Mouse (Mus musculus) forebrain, embryonic 12.5 days (tissue): ENCODE measurements around the gene Frrs1. TPM values are rescaled to one million over a fixed set of nuclear protein-coding genes. Genes with fewer than 3 reads are reported as not detected.

ENCODE experiments used
- ATAC-seq: fragments of 200-750 bp; cut with Nextera tagmentation; 2 replicates; pipeline ENCODE4 v1.8.0; 2017; ENCODE audit warnings: moderate TSS enrichment; ENCODE audit not compliant: low FRiP score
- H3K27ac ChIP-seq: fragments of 300-500 bp; sonication (generic); 2 replicates; pipeline ENCODE4 v1.5.1; 2016; ENCODE audit warnings: mild to moderate bottlenecking
- H3K27me3 ChIP-seq: fragments of 300-500 bp; sonication (generic); 2 replicates; pipeline ENCODE4 v1.6.1; 2016; ENCODE audit warnings: mild to moderate bottlenecking
- H3K36me3 ChIP-seq: fragments of 300-500 bp; sonication (generic); replicated peaks from 2 replicates; pipeline ENCODE4 v1.6.1; 2016; ENCODE audit warnings: mild to moderate bottlenecking
- H3K4me1 ChIP-seq: fragments of 300-500 bp; sonication (generic); 2 replicates; pipeline ENCODE4 v1.6.1; 2016
- H3K4me2 ChIP-seq: fragments of 300-500 bp; sonication (generic); 2 replicates; pipeline ENCODE4 v1.6.1; 2016; ENCODE audit warnings: mild to moderate bottlenecking, moderate library complexity
- H3K4me3 ChIP-seq: fragments of 300-500 bp; sonication (generic); replicated peaks from 2 replicates; pipeline ENCODE4 v1.5.1; 2016; ENCODE audit warnings: mild to moderate bottlenecking
- H3K9ac ChIP-seq: fragments of 300-500 bp; sonication (generic); 2 replicates; pipeline ENCODE4 v1.6.1; 2016; ENCODE audit warnings: mild to moderate bottlenecking
- H3K9me3 ChIP-seq: fragments of 300-500 bp; sonication (generic); 2 replicates; pipeline ENCODE4 v1.6.1; 2016
- WGBS: fragments of 180-500 bp; shearing (Covaris S2); methylation state at CpG from one replicate; pipeline ENCODE4 v1.1.7; 2016; 5-methylcytosine and 5-hydroxymethylcytosine counted together
- polyA plus RNA-seq: library from polyadenylated mRNA; unstranded; fragments of >200 nt; fragmentation: Nextera tagmentation; extraction: Ambion mirVana; gene quantifications from 2 replicates; pipeline ENCODE4 v1.2.1, GENCODE M21; 2016

Gene Frrs1
- polyA plus RNA-seq, 1 experiment from 2014 or later = 6.5 TPM

GRCm38 (mm10) chr3:116857611-116858010 lies 1.7 kb upstream of the Frrs1 start:
- no peak overlapping the region for H3K4me3 ChIP-seq
- no peak for ATAC-seq
- H3K36me3 ChIP-seq = no peaks in the 10 kb centered on the region
- 85% methylated on average over 6 of the region's 6 CpGs for WGBS
- H3K9ac ChIP-seq = no peak overlapping the region
- no peaks in the 10 kb centered on the region for H3K4me1 ChIP-seq
- H3K27me3 ChIP-seq = no peaks in the 10 kb centered on the region
- no peak overlapping the region for H3K4me2 ChIP-seq
- no peak overlapping the region for H3K27ac ChIP-seq
- H3K9me3 ChIP-seq = no peaks in the 10 kb centered on the region

- no peak overlapping the region for H3K4me2 ChIP-seq
- H3K4me1 ChIP-seq = no peaks in the 10 kb centered on the region
- 86% methylated on average over 5 of the region's 5 CpGs for WGBS
- no peak overlapping the region for H3K9ac ChIP-seq
- H3K27me3 ChIP-seq = no peaks in the 10 kb centered on the region
- H3K4me3 ChIP-seq = no peak overlapping the region
- no peak for ATAC-seq
- H3K9me3 ChIP-seq = no peaks in the 10 kb centered on the region
- H3K27ac ChIP-seq = no peak overlapping the region
- H3K36me3 ChIP-seq = no peaks in the 10 kb centered on the region
Measured at GRCm38 (mm10) chr3:116859752-116860151, 488 bp downstream of the Frrs1 start.

- H3K4me2 ChIP-seq = peak overlapping the region; percentile 84
- H3K27ac ChIP-seq = no peak overlapping the region
- ATAC-seq = no peak
- H3K9ac ChIP-seq = no peak overlapping the region
- H3K27me3 ChIP-seq = no peaks in the 10 kb centered on the region
- no peaks in the 10 kb centered on the region for H3K4me1 ChIP-seq
- H3K36me3 ChIP-seq = no peaks in the 10 kb centered on the region
- 75% methylated on average over 19 of the region's 19 CpGs for WGBS
- H3K9me3 ChIP-seq = no peaks in the 10 kb centered on the region
- H3K4me3 ChIP-seq = peak overlapping the region; percentile 55
Measured at GRCm38 (mm10) chr3:116860333-116861222, 1.3 kb downstream of the Frrs1 start.

GRCm38 (mm10) chr3:116861223-116861539 lies 1.9 kb downstream of the Frrs1 start:
- H3K9ac ChIP-seq = peak overlapping the region; percentile 62
- 11% methylated on average over 4 of the region's 4 CpGs for whole genome bisulfite sequencing
- peak overlapping the region; percentile 55 for H3K4me3 ChIP-seq
- peak overlapping the region; percentile 84 for H3K4me2 ChIP-seq
- H3K27ac ChIP-seq = no peak overlapping the region
- H3K27me3 ChIP-seq = no peaks in the 10 kb centered on the region
- H3K36me3 ChIP-seq = no peaks in the 10 kb centered on the region
- ATAC-seq = peak; percentile 33; the same call in 1 of the 2 replicates
- no peaks in the 10 kb centered on the region for H3K9me3 ChIP-seq
- H3K4me1 ChIP-seq = no peaks in the 10 kb centered on the region

GRCm38 (mm10) chr3:116861540-116862067 lies 2.3 kb downstream of the Frrs1 start:
- ATAC-seq = peak; percentile 80; the same call in 1 of the 2 replicates
- H3K4me2 ChIP-seq = peak overlapping the region; percentile 84
- H3K4me1 ChIP-seq = no peaks in the 10 kb centered on the region
- 3% methylated on average over 25 of the region's 25 CpGs for WGBS
- H3K9ac ChIP-seq = peak overlapping the region; percentile 62
- no peaks in the 10 kb centered on the region for H3K9me3 ChIP-seq
- H3K27ac ChIP-seq = no peak overlapping the region
- H3K36me3 ChIP-seq = no peaks in the 10 kb centered on the region
- H3K4me3 ChIP-seq = peak overlapping the region; percentile 55
- no peaks in the 10 kb centered on the region for H3K27me3 ChIP-seq

GRCm38 (mm10) chr3:116862621-116863020 lies 3.4 kb downstream of the Frrs1 start:
- WGBS = 73% methylated on average over 1 of the region's 1 CpGs
- Histone ChIP-seq H3K36me3 (no peaks in the 10 kb centered on the region), H3K4me2 (no peak overlapping the region), H3K27ac (no peak overlapping the region), H3K9ac (no peak overlapping the region), H3K4me3 (no peak overlapping the region), H3K4me1 (no peaks in the 10 kb centered on the region), H3K9me3 (no peaks in the 10 kb centered on the region), H3K27me3 (no peaks in the 10 kb centered on the region)
- ATAC-seq = no peak

- WGBS = 89% methylated on average over 5 of the region's 5 CpGs
- no peak for ATAC-seq
Measured at GRCm38 (mm10) chr3:116864421-116864820, 5.2 kb downstream of the Frrs1 start.

GRCm38 (mm10) chr3:116865199-116865636 lies 6.0 kb downstream of the Frrs1 start:
- no peak overlapping the region for H3K9ac ChIP-seq
- no peak overlapping the region for H3K27ac ChIP-seq
- H3K27me3 ChIP-seq = no peaks in the 10 kb centered on the region
- H3K4me1 ChIP-seq = no peaks in the 10 kb centered on the region
- no peak for ATAC-seq
- WGBS = 100% methylated on average over 1 of the region's 1 CpGs
- H3K36me3 ChIP-seq = no peaks in the 10 kb centered on the region
- no peak overlapping the region for H3K4me2 ChIP-seq
- no peaks in the 10 kb centered on the region for H3K9me3 ChIP-seq
- no peak overlapping the region for H3K4me3 ChIP-seq

More at GRCm38 (mm10) chr3:116864421-116864820, 5.2 kb downstream of the Frrs1 start:
- H3K9ac ChIP-seq = no peak overlapping the region
- no peaks in the 10 kb centered on the region for H3K27me3 ChIP-seq
- H3K9me3 ChIP-seq = no peaks in the 10 kb centered on the region
- no peaks in the 10 kb centered on the region for H3K4me1 ChIP-seq
- no peak overlapping the region for H3K4me2 ChIP-seq
- no peaks in the 10 kb centered on the region for H3K36me3 ChIP-seq
- H3K27ac ChIP-seq = no peak overlapping the region
- no peak overlapping the region for H3K4me3 ChIP-seq

GRCm38 (mm10) chr3:116870372-116870771 lies 11.1 kb downstream of the Frrs1 start:
- no peak for ATAC-seq
- 37% methylated on average over 3 of the region's 3 CpGs for WGBS
- no peaks in the 10 kb centered on the region for H3K4me1 ChIP-seq
- H3K9ac ChIP-seq = no peak overlapping the region
- no peak overlapping the region for H3K4me3 ChIP-seq
- H3K27ac ChIP-seq = no peak overlapping the region
- no peak overlapping the region for H3K4me2 ChIP-seq
- H3K9me3 ChIP-seq = no peaks in the 10 kb centered on the region
- H3K36me3 ChIP-seq = no peaks in the 10 kb centered on the region
- H3K27me3 ChIP-seq = no peaks in the 10 kb centered on the region

GRCm38 (mm10) chr3:116882221-116882960 lies 23.1 kb downstream of the Frrs1 start:
- Histone ChIP-seq H3K9me3 (no peaks in the 10 kb centered on the region), H3K4me2 (no peak overlapping the region), H3K27ac (no peak overlapping the region), H3K4me1 (no peaks in the 10 kb centered on the region), H3K36me3 (no peaks in the 10 kb centered on the region), H3K4me3 (no peak overlapping the region), H3K27me3 (no peaks in the 10 kb centered on the region), H3K9ac (no peak overlapping the region)
- 91% methylated on average over 14 of the region's 14 CpGs for WGBS
- no peak for ATAC-seq

GRCm38 (mm10) chr3:116884941-116885340 lies 25.7 kb downstream of the Frrs1 start:
- ATAC-seq = no peak
- H3K4me1 ChIP-seq = no peaks in the 10 kb centered on the region
- 93% methylated on average over 8 of the region's 8 CpGs for WGBS

GRCm38 (mm10) chr3:116889358-116889757 lies 30.1 kb downstream of the Frrs1 start:
- WGBS = 92% methylated on average over 7 of the region's 7 CpGs
- H3K27ac ChIP-seq = no peak overlapping the region

More at GRCm38 (mm10) chr3:116884941-116885340, 25.7 kb downstream of the Frrs1 start:
- Histone ChIP-seq H3K9me3 (no peaks in the 10 kb centered on the region), H3K4me3 (no peak overlapping the region), H3K27ac (no peak overlapping the region), H3K27me3 (no peaks in the 10 kb centered on the region), H3K36me3 (no peaks in the 10 kb centered on the region), H3K9ac (no peak overlapping the region), H3K4me2 (no peak overlapping the region)

More at GRCm38 (mm10) chr3:116889358-116889757, 30.1 kb downstream of the Frrs1 start:
- Histone ChIP-seq H3K4me1 (peaks cover 11% of the 10 kb centered on the region), H3K4me2 (no peak overlapping the region), H3K9me3 (no peaks in the 10 kb centered on the region), H3K27me3 (no peaks in the 10 kb centered on the region), H3K9ac (no peak overlapping the region), H3K36me3 (no peaks in the 10 kb centered on the region), H3K4me3 (no peak overlapping the region)
- ATAC-seq = no peak
